Mouse (Mus musculus) megakaryocyte, embryonic 14.5 days (primary cell): ENCODE results near the gene Hist1h1b. TPM values are rescaled to one million over a fixed set of nuclear protein-coding genes. Genes with fewer than 3 reads are reported as not detected.
"Not testable (repeated sequence)": the region's sequence is repeated elsewhere in the genome, so short reads cannot be mapped to it uniquely, and the experiment has no call there.

Experiments used
- H3K27me3 ChIP-seq: replicated peaks from 2 replicates; pipeline ENCODE3; 2012; ENCODE audit warnings: inconsistent platforms
- H3K36me3 ChIP-seq: replicated peaks from 2 replicates; pipeline ENCODE3; 2012; ENCODE audit warnings: low read length, inconsistent platforms, mixed read lengths
- H3K4me1 ChIP-seq: 2 replicates; pipeline ENCODE4 v1.6.1; 2012; ENCODE audit warnings: inconsistent platforms
- H3K4me3 ChIP-seq: replicated peaks from 2 replicates; pipeline ENCODE3; 2012; ENCODE audit warnings: moderate library complexity, mild to moderate bottlenecking, inconsistent platforms
- H3K9me3 ChIP-seq: 2 replicates; pipeline ENCODE4 v1.6.1; 2012; ENCODE audit warnings: inconsistent platforms
- FLI1 ChIP-seq: IDR thresholded peaks from 2 replicates; pipeline ENCODE4 v1.6.1; 2012; ENCODE audit warnings: low read length, inconsistent platforms, mixed read lengths
- GATA1 ChIP-seq: IDR thresholded peaks from 3 replicates; pipeline ENCODE4 v1.6.1; 2012; ENCODE audit warnings: mixed read lengths, low read length, inconsistent platforms, borderline replicate concordance
- polyA plus RNA-seq: library from polyadenylated mRNA; stranded (reverse); fragments of >175 nt; gene quantifications from 2 replicates; pipeline ENCODE4 v1.2.3, GENCODE M21; 2012; ENCODE audit warnings: low replicate concordance; ENCODE audit not compliant: insufficient read depth

The Hist1h1b gene
- polyA plus RNA-seq, 1 experiment = 3.0 TPM

- Histone ChIP-seq H3K27me3 (no peaks in the 10 kb centered on the region), H3K9me3 (no peaks in the 10 kb centered on the region), H3K36me3 (no peaks in the 10 kb centered on the region), H3K4me3 (no peak overlapping the region), H3K4me1 (peaks cover 72% of the 10 kb centered on the region)
- TF ChIP-seq FLI1 (no peak), GATA1 (no peak)
These were observed 1.2 kb upstream of the Hist1h1b start for GRCm38 (mm10) chr13:21781639-21782038.

GRCm38 (mm10) chr13:21781021-21781555, 663 bp upstream of the Hist1h1b start:
- peaks cover 67% of the 10 kb centered on the region for H3K4me1 ChIP-seq
- no peaks in the 10 kb centered on the region for H3K36me3 ChIP-seq
- TF ChIP-seq GATA1 (no peak), FLI1 (no peak)
- peak overlapping the region; percentile 92 for H3K4me3 ChIP-seq
- no peaks in the 10 kb centered on the region for H3K9me3 ChIP-seq
- H3K27me3 ChIP-seq = no peaks in the 10 kb centered on the region

GRCm38 (mm10) chr13:21778814-21779766, 1.3 kb downstream of the Hist1h1b start:
- Histone ChIP-seq H3K27me3 (no peaks in the 10 kb centered on the region), H3K9me3 (no peaks in the 10 kb centered on the region), H3K4me3 (peak overlapping the region; percentile 92), H3K4me1 (peaks cover 56% of the 10 kb centered on the region), H3K36me3 (no peaks in the 10 kb centered on the region)
- TF ChIP-seq GATA1 (no peak), FLI1 (no peak)

- Histone ChIP-seq H3K4me1 (peaks cover 36% of the 10 kb centered on the region), H3K4me3 (no peak overlapping the region), H3K36me3 (no peaks in the 10 kb centered on the region), H3K9me3 (no peaks in the 10 kb centered on the region), H3K27me3 (no peaks in the 10 kb centered on the region)
- TF ChIP-seq FLI1 (no peak), GATA1 (no peak)
These were observed 24.7 kb downstream of the Hist1h1b start for GRCm38 (mm10) chr13:21755707-21756106.

- Histone ChIP-seq H3K4me3 (peak overlapping the region; percentile 85), H3K4me1 (peaks cover 49% of the 10 kb centered on the region)
- H3K27me3 ChIP-seq, H3K9me3 ChIP-seq, H3K36me3 ChIP-seq: not testable (repeated sequence)
These were observed 26.0 kb downstream of the Hist1h1b start for GRCm38 (mm10) chr13:21754294-21755001.

- not testable (repeated sequence) for H3K36me3 ChIP-seq, H3K27me3 ChIP-seq, H3K9me3 ChIP-seq
- Histone ChIP-seq H3K4me3 (peak within 1 kb of the TSS; percentile 88), H3K4me1 (peaks cover 51% of the 10 kb centered on the region)
These were observed 26.7 kb downstream of the Hist1h1b start, which contains the start of the genes Hist1h2ak and Hist1h2bn for GRCm38 (mm10) chr13:21753524-21754285. Hist1h2ak (minus strand) TSS chr13:21753827. Hist1h2bn (plus strand) TSS chr13:21754123.

- Histone ChIP-seq H3K4me3 (peak overlapping the region; percentile 86), H3K27me3 (no peaks in the 10 kb centered on the region), H3K9me3 (no peaks in the 10 kb centered on the region), H3K36me3 (no peaks in the 10 kb centered on the region), H3K4me1 (peaks cover 54% of the 10 kb centered on the region)
- no peak for TF ChIP-seq FLI1
These were observed 27.3 kb downstream of the Hist1h1b start for GRCm38 (mm10) chr13:21753051-21753523.

GRCm38 (mm10) chr13:21752356-21752755, 28.1 kb downstream of the Hist1h1b start:
- TF ChIP-seq GATA1 = no peak
- TF ChIP-seq FLI1 = no peak
- no peaks in the 10 kb centered on the region for H3K9me3 ChIP-seq
- H3K27me3 ChIP-seq = no peaks in the 10 kb centered on the region
- H3K36me3 ChIP-seq = no peaks in the 10 kb centered on the region
- peaks cover 58% of the 10 kb centered on the region for H3K4me1 ChIP-seq
- H3K4me3 ChIP-seq = peak overlapping the region; percentile 39

- H3K4me1 ChIP-seq = peaks cover 60% of the 10 kb centered on the region
- no peak overlapping the region for H3K4me3 ChIP-seq
- TF ChIP-seq GATA1 = no peak
- TF ChIP-seq FLI1 = no peak
These were observed 28.6 kb downstream of the Hist1h1b start for GRCm38 (mm10) chr13:21751827-21752226.

More at GRCm38 (mm10) chr13:21751827-21752226, 28.6 kb downstream of the Hist1h1b start:
- H3K9me3 ChIP-seq = no peaks in the 10 kb centered on the region
- H3K36me3 ChIP-seq = no peaks in the 10 kb centered on the region
- H3K27me3 ChIP-seq = no peaks in the 10 kb centered on the region
